Mouse (Mus musculus) myocyte (in vitro differentiated cells): Measurements from ENCODE around the gene D5Ertd579e.

Experiments used
- CEBPB ChIP-seq: IDR thresholded peaks from 2 replicates; pipeline ENCODE4 v1.6.1; 2011; ENCODE audit warnings: mild to moderate bottlenecking, moderate library complexity; ENCODE audit not compliant: poor library complexity, insufficient read depth, severe bottlenecking
- E2F4 ChIP-seq: IDR thresholded peaks from one replicate; pipeline ENCODE4 v1.6.1; 2011; ENCODE audit warnings: mild to moderate bottlenecking, control low read depth, moderate library complexity; ENCODE audit not compliant: insufficient read depth
- MYOD1 ChIP-seq, 3 experiments: IDR thresholded peaks; one replicate each; pipeline ENCODE4 v1.6.1; 2011; ENCODE audit warnings: control low read depth in 2 of 3, low read depth in 2 of 3, mild to moderate bottlenecking in 2 of 3, moderate library complexity in 1 of 3; ENCODE audit not compliant: insufficient read length in 2 of 3, control insufficient read depth in 1 of 3
- POLR2A ChIP-seq: IDR thresholded peaks from one replicate; pipeline ENCODE4 v1.6.1; 2011; ENCODE audit warnings: low read depth, mild to moderate bottlenecking, control low read depth, moderate library complexity; ENCODE audit not compliant: insufficient read length
- POLR2AphosphoS2 ChIP-seq: IDR thresholded peaks from one replicate; pipeline ENCODE4 v1.6.1; 2011; ENCODE audit warnings: low read depth, control low read depth; ENCODE audit not compliant: insufficient read length
- TCF12 ChIP-seq: IDR thresholded peaks from one replicate; pipeline ENCODE4 v1.6.1; 2011; ENCODE audit warnings: mild to moderate bottlenecking, control low read depth; ENCODE audit not compliant: poor library complexity, insufficient read depth, severe bottlenecking
- USF1 ChIP-seq: IDR thresholded peaks from one replicate; pipeline ENCODE4 v1.6.1; 2011; ENCODE audit warnings: low read depth, mild to moderate bottlenecking, control low read depth, moderate library complexity

- no peak for TF ChIP-seq CEBPB
- no peak for TF ChIP-seq POLR2A
- TF ChIP-seq TCF12: no peak
- no peak for TF ChIP-seq POLR2AphosphoS2
- TF ChIP-seq E2F4: no peak
- TF ChIP-seq USF1: no peak
- no peak for TF ChIP-seq MYOD1 (IDR thresholded peaks at IDR 0.05; ENCODE audit: control insufficient read depth in 1 of 3, insufficient read length in 2 of 3, low read depth in 2 of 3)
Measured at GRCm38 (mm10) chr5:36681219-36681618, 14.6 kb downstream of the D5Ertd579e start.
